Mouse (Mus musculus) gastrocnemius, postnatal 25 days (tissue): ENCODE measurements around the gene Chchd5. TPM values are rescaled to one million over a fixed set of nuclear protein-coding genes. Genes with fewer than 3 reads are reported as not detected.
A peak's percentile ranks its signal among the peaks of the same experiment; 100 is the strongest.

ENCODE experiments used
- DNase-seq: peaks from one replicate; pipeline ENCODE4 v3.0.0; 2022
- long read RNA-seq, 2 experiments: library from polyadenylated mRNA; stranded (forward); transcript quantifications; one replicate each; pipeline ENCODE4 v2.0.0; 2021
- total RNA-seq, 2 experiments: library from RNA; stranded (reverse); gene quantifications; 1 replicate in 1 of 2; 2 replicates in 1 of 2; pipeline ENCODE4 v1.2.3; 2021

Chchd5 gene
- 1 to 10 TPM; 7.4 to 8.4 TPM for total RNA-seq
- long read RNA-seq, experiment 1, transcript Chchd5-201 (4 exons, 1,325 nt) = major isoform, 29 of 46 reads
- long read RNA-seq, experiment 1, transcript Chchd5-203 (2 exons, 793 nt) = minor isoform, 9 of 46 reads
- long read RNA-seq, experiment 1, partial matches to known transcripts = 2 of 46 reads
- long read RNA-seq, experiment 1, other reads (novel, unspliced or antisense) = 6 of 46 reads
- long read RNA-seq, experiment 2, transcript Chchd5-201 (4 exons, 1,325 nt) = major isoform, 16 of 22 reads
- long read RNA-seq, experiment 2, partial matches to known transcripts = 1 of 22 reads
- long read RNA-seq, experiment 2, other reads (novel, unspliced or antisense) = 2 of 22 reads

- DNase-seq = peak; percentile 95
These were observed at the start of gene Chchd5 for GRCm38 (mm10) chr2:129129412-129129929. Chchd5 (plus strand) TSS chr2:129129700.

GRCm38 (mm10) chr2:129081097-129081496 is 48.4 kb upstream of the Chchd5 start:
- no peak for DNase-seq

GRCm38 (mm10) chr2:129083514-129083913 is 46.0 kb upstream of the Chchd5 start:
- no peak for DNase-seq

GRCm38 (mm10) chr2:129084959-129085358 is 44.5 kb upstream of the Chchd5 start:
- DNase-seq = no peak

- DNase-seq = no peak
These were observed 42.0 kb upstream of the Chchd5 start for GRCm38 (mm10) chr2:129087520-129087919.

- no peak for DNase-seq
These were observed 39.1 kb upstream of the Chchd5 start for GRCm38 (mm10) chr2:129090370-129090769.

GRCm38 (mm10) chr2:129092810-129093209 is 36.7 kb upstream of the Chchd5 start:
- DNase-seq = no peak

GRCm38 (mm10) chr2:129093926-129094724 is 35.4 kb upstream of the Chchd5 start:
- DNase-seq = no peak

GRCm38 (mm10) chr2:129100784-129101310 is 28.7 kb upstream of the Chchd5 start, which contains the start of gene Polr1b:
Polr1b (plus strand) TSS chr2:129100995.
- peak; percentile 93 for DNase-seq

- no peak for DNase-seq
These were observed 16.6 kb upstream of the Chchd5 start for GRCm38 (mm10) chr2:129112924-129113323.

GRCm38 (mm10) chr2:129115706-129116367 is 13.7 kb upstream of the Chchd5 start:
- DNase-seq = no peak

- DNase-seq = no peak
These were observed 13.1 kb upstream of the Chchd5 start for GRCm38 (mm10) chr2:129116368-129116739.

GRCm38 (mm10) chr2:129118061-129118460 is 11.4 kb upstream of the Chchd5 start:
- no peak for DNase-seq

GRCm38 (mm10) chr2:129121986-129122385 is 7.5 kb upstream of the Chchd5 start:
- no peak for DNase-seq

- peak; percentile 13 for DNase-seq
These were observed 566 bp downstream of the Chchd5 start for GRCm38 (mm10) chr2:129129987-129130545.

GRCm38 (mm10) chr2:129130776-129131175 is 1.3 kb downstream of the Chchd5 start:
- no peak for DNase-seq

- no peak for DNase-seq
These were observed 2.7 kb downstream of the Chchd5 start for GRCm38 (mm10) chr2:129132231-129132630.

- no peak for DNase-seq
These were observed 3.7 kb downstream of the Chchd5 start for GRCm38 (mm10) chr2:129133006-129133805.

- DNase-seq = no peak
These were observed 10.4 kb downstream of the Chchd5 start for GRCm38 (mm10) chr2:129139906-129140305.

- DNase-seq = no peak
These were observed 19.3 kb downstream of the Chchd5 start for GRCm38 (mm10) chr2:129148836-129149235.

GRCm38 (mm10) chr2:129150386-129150785 is 20.9 kb downstream of the Chchd5 start:
- no peak for DNase-seq
